ENCODE assay signal across 16 mouse cellular contexts in genomic region chr6:71475604-71476003, GRCm38 (mm10).
"Had no signal": no experiment of that assay in that cellular context is flagged by ENCODE, and none has a peak within 500 bp of the region (broad histone marks: within the 10 kb centered on the region; RNA-seq: fewer than 3 reads in every experiment).

No protein-coding gene starts in this region.

- H3K9ac ChIP-seq: hindbrain, embryonic 15.5 days; limb, embryonic 12.5 days; limb, embryonic 15.5 days; liver, embryonic 13.5 days; lung, embryonic 15.5 days; stomach, embryonic 15.5 days had no signal

- H3K36me3 ChIP-seq: hindbrain, embryonic 15.5 days; limb, embryonic 12.5 days; limb, embryonic 15.5 days; liver, embryonic 13.5 days; lung, embryonic 15.5 days; stomach, embryonic 15.5 days had no signal

- H3K4me2 ChIP-seq: hindbrain, embryonic 15.5 days; limb, embryonic 12.5 days; limb, embryonic 15.5 days; liver, embryonic 13.5 days; lung, embryonic 15.5 days; midbrain, embryonic 11.5 days; stomach, embryonic 15.5 days had no signal

- H3K27me3 ChIP-seq: hindbrain, embryonic 15.5 days; limb, embryonic 12.5 days; limb, embryonic 15.5 days; liver, embryonic 13.5 days; lung, embryonic 15.5 days; stomach, embryonic 15.5 days had no signal

- H3K4me1 ChIP-seq: hindbrain, embryonic 15.5 days; limb, embryonic 12.5 days; limb, embryonic 15.5 days; lung, embryonic 15.5 days; stomach, embryonic 15.5 days had no signal

- H3K9me3 ChIP-seq: hindbrain, embryonic 15.5 days; limb, embryonic 12.5 days; limb, embryonic 15.5 days; liver, embryonic 13.5 days; lung, embryonic 15.5 days; stomach, embryonic 15.5 days had no signal

- DNase-seq: left cerebral cortex, postnatal 4 days; liver, embryonic 13.5 days; lung, adult 18-20 months; lung, postnatal 10 days; lung, postnatal 4 days; midbrain, embryonic 14.5 days; right cerebral cortex, adult 18-20 months; right cerebral cortex, postnatal 14 days; spleen, adult 18-20 months; thymus, postnatal 25 days had no signal

- H3K4me3 ChIP-seq: hindbrain, embryonic 15.5 days; limb, embryonic 12.5 days; limb, embryonic 15.5 days; liver, embryonic 13.5 days; lung, embryonic 15.5 days; stomach, embryonic 15.5 days had no signal

- H3K27ac ChIP-seq: hindbrain, embryonic 15.5 days; limb, embryonic 12.5 days; limb, embryonic 15.5 days; liver, embryonic 13.5 days; lung, embryonic 15.5 days; stomach, embryonic 15.5 days had no signal
